Mouse (Mus musculus) cerebellum, adult 2 months (tissue): ENCODE measurements at regions not wholly inside any gene's neighbourhood (a gene's known extent, or its start where the extent isn't known, plus 50 kb on each side); places are given as distances from the start of the nearest gene placed in this dataset.

Experiments used
- CTCF ChIP-seq: fragments of 200-500 bp; IDR thresholded peaks from 2 replicates; pipeline ENCODE4 v1.5.1; 2011; ENCODE audit warnings: low read depth, mild to moderate bottlenecking, control low read depth, low read length, moderate library complexity, borderline replicate concordance; ENCODE audit not compliant: insufficient read depth
- POLR2A ChIP-seq: fragments of 200-500 bp; IDR thresholded peaks from 2 replicates; pipeline ENCODE4 v1.6.1; 2011; ENCODE audit warnings: low read length, control low read depth, borderline replicate concordance; ENCODE audit not compliant: insufficient read depth

DNA sequence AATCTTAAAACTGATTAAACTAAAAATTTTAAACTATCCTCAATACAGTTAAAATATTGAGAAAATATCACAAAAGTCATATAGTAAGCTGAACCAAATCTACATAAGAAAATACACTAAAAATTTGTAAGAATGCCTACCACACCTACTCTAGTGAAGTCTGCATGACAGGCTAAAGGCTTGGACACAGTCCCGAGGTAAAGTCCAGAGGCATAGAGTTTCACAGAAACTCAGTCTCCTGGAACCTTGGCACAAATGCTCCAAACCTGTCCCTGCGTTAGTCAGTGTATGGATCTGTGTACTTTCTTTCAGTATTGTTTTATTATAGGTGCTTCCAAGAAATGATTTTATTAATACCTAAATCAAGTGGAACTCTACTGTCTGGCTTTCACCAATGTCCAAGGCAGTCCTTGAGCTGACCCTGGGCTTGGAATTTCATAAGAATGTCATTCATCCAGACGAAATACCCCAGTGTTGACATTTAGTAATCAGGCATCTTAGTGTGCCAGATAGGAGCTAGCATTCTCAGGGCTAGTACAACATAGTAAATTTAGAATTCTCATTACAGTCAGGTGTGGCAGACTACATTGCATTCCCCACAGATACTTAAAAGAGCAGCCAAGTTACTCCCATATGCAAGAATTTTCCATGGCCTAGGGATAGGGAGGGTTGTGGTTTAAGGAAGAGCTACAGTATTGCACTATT is 435.5 kb upstream of the Cdh20 start:
- TF ChIP-seq CTCF (no peak), POLR2A (no peak)
